ENCODE assay signal across 21 mouse cellular contexts in the genomic region with DNA sequence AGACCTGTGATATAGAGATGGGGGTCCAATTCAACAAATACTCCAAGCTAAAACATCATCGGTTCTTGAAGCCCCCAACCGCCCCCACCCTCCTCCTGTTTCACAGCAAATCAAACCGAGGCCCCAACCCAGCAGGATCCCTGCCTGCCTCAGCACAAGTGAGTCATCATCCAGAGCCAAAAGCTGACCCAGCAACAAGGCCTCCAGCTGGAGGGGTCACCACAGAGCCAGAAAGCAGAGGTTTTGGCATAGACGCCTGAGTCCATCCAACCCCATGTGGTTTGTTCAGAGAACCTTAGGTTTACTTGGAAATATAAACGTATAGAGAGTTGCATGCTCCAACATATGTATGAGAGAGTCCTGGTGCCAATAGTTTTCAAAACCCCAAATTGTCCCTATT.
DNase-seq lines count a peak whose midpoint lies in the region; ATAC-seq and TF ChIP-seq lines count a peak whose summit lies in the region.
"Had no signal": no experiment of that assay in that cellular context is flagged by ENCODE, and none has a peak within 500 bp of the region (broad histone marks: within the 10 kb centered on the region; RNA-seq: fewer than 3 reads in every experiment).

No protein-coding gene starts in this region.

- DNase-seq in kidney, adult 18-20 months, result peak; percentile 2
- DNase-seq in kidney, adult 8-10 months, result no peak
- DNase-seq in lung, postnatal 0 days (ENCODE audit: low spot score), result peak; percentile 40
- DNase-seq in lung, postnatal 4 days, result no peak
- peak; percentile 19 for DNase-seq in lung, postnatal 36 days
- no peak for DNase-seq in lung, postnatal 10 days
- DNase-seq in 3T3-L1 (ENCODE audit: low read depth, low spot score), result peak; percentile 47
- DNase-seq: adrenal gland, adult 8-10 months; adrenal gland, postnatal 14 days; cerebellum, adult 11-12 months; cerebellum, adult 2 months; cerebellum, adult 9-10 months; cerebellum, postnatal 10 days; cerebellum, postnatal 25 days had no signal

- no peak overlapping the region for H3K4me3 ChIP-seq in lung, postnatal 0 days (ENCODE audit: low read depth, low read length)
- H3K4me3 ChIP-seq: embryonic facial prominence, embryonic 10.5 days; embryonic facial prominence, embryonic 12.5 days; forebrain, embryonic 13.5 days; forebrain, embryonic 15.5 days had no signal

- H3K9me3 ChIP-seq in lung, postnatal 0 days (ENCODE audit: low read length), result no peaks in the 10 kb centered on the region
- H3K9me3 ChIP-seq: embryonic facial prominence, embryonic 10.5 days; embryonic facial prominence, embryonic 12.5 days; forebrain, embryonic 13.5 days; forebrain, embryonic 15.5 days had no signal

- WGBS in lung, postnatal 0 days, result 59% methylated on average over 5 of the region's 5 CpGs

- no peak overlapping the region for H3K27ac ChIP-seq in lung, postnatal 0 days (ENCODE audit: low read length)
- H3K27ac ChIP-seq: embryonic facial prominence, embryonic 10.5 days; embryonic facial prominence, embryonic 12.5 days; forebrain, embryonic 13.5 days; forebrain, embryonic 15.5 days had no signal

- TF ChIP-seq EP300 in lung, postnatal 0 days (IDR thresholded peaks at IDR 0.05), result no peak

- H3K4me1 ChIP-seq in lung, postnatal 0 days (ENCODE audit: insufficient read depth, low read depth, low read length), result no peaks in the 10 kb centered on the region
- H3K4me1 ChIP-seq: embryonic facial prominence, embryonic 12.5 days had no signal

- no peak overlapping the region for H3K4me2 ChIP-seq in lung, postnatal 0 days (replicated peaks; ENCODE audit: low read depth, low read length)
- H3K4me2 ChIP-seq: embryonic facial prominence, embryonic 12.5 days; forebrain, embryonic 13.5 days; forebrain, embryonic 15.5 days had no signal

- H3K9ac ChIP-seq in lung, postnatal 0 days (replicated peaks; ENCODE audit: low read depth), result no peak overlapping the region
- H3K9ac ChIP-seq: embryonic facial prominence, embryonic 12.5 days; forebrain, embryonic 13.5 days; forebrain, embryonic 15.5 days had no signal

- H3K27me3 ChIP-seq in lung, postnatal 0 days (replicated peaks; ENCODE audit: insufficient read depth, low read length), result no peaks in the 10 kb centered on the region
- H3K27me3 ChIP-seq: embryonic facial prominence, embryonic 12.5 days; forebrain, embryonic 15.5 days had no signal

- peak; percentile 39; the same call in 1 of the 2 replicates for ATAC-seq in lung, postnatal 0 days
- no peak for ATAC-seq in frontal cortex, adult (ENCODE audit: low TSS enrichment)
- ATAC-seq: activated CD4-positive, CD25-positive, alpha-beta regulatory T cell, adult 4 months; forebrain, embryonic 13.5 days; forebrain, embryonic 15.5 days; Patski had no signal

- no peak for TF ChIP-seq CTCF in lung, postnatal 0 days (IDR thresholded peaks at IDR 0.05)

- no peaks in the 10 kb centered on the region for H3K36me3 ChIP-seq in lung, postnatal 0 days (ENCODE audit: insufficient read depth, low read length)
- H3K36me3 ChIP-seq: embryonic facial prominence, embryonic 10.5 days; embryonic facial prominence, embryonic 12.5 days; forebrain, embryonic 15.5 days had no signal

Comparison
In these comparisons a context has a peak if more than half of its experiments do, and no peak if none do; other contexts are left out.
1. DNase-seq: peak in kidney, adult 18-20 months (single experiment), lung, postnatal 0 days (single experiment), lung, postnatal 36 days (single experiment) and 3T3-L1 (single experiment); none in kidney, adult 8-10 months (0 of 2), lung, postnatal 4 days (0 of 2) and lung, postnatal 10 days (single experiment).